Mouse (Mus musculus) right cerebral cortex, postnatal 14 days (tissue): ENCODE measurements at regions not wholly inside any gene's neighbourhood (a gene's known extent, or its start where the extent isn't known, plus 50 kb on each side); places are given as distances from the start of the nearest gene placed in this dataset.
A peak's percentile ranks its signal among the peaks of the same experiment; 100 is the strongest.

Source experiments
- DNase-seq: peaks from one replicate; pipeline ENCODE4 v3.0.0; 2022

DNA sequence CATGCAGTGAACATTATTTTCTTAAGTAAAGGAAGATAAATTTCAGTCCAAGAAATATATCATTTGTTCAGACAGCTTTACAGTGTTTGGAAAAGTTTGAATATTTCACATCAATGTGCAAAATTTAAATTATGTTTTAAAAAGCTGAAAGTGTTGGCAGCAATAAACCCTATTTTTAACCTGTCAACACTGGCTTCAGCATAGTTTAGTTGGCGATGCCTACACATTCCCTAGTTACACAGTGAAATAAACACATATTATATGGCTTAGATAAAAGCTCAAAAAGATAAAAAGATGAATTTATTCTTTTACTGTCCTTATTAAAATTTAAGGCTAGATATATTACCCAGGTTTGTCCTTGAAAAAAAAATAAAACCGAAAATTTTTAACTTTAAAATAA is 471.8 kb upstream of the Ncam2 start:
- no peak for DNase-seq

DNA sequence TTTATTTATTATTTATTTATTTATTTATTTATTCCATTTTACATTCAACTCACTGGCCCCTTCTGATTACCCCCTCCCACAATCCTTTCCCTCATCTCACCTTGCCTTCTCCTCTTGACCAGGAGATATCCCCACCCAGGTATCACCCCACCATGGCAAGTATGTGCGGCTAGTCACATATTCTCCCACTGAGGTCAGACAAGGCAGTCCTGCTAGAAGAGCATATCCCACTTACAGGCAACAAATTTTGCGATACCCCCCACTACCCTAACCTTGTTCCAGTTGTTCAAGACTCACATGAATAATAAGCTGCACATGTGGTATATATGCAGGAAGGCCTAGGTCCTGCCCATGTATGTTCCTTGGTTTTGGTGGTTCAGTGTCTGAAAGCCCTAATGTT is 427.2 kb upstream of the Ncam2 start:
- no peak for DNase-seq

DNA sequence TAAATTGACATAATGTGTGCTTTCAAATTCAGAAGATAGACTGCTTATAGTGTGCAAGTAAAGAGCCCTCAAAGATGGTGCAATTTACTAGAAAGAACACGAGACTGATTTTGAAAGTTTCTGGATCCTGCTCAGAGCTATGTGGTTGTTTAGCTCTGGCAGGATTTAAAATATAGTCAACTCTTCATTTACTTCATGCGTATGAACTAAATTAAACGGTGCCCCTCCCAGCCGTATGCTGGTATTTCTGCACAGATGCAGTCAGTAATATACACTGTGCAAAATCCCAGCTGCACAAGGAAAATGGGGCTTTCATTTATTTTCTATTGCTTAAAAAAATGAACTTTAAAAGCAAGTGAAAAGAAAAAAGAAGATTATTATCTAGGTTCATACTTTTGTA is 383.4 kb upstream of the Ncam2 start:
- peak; percentile 4 for DNase-seq

DNA sequence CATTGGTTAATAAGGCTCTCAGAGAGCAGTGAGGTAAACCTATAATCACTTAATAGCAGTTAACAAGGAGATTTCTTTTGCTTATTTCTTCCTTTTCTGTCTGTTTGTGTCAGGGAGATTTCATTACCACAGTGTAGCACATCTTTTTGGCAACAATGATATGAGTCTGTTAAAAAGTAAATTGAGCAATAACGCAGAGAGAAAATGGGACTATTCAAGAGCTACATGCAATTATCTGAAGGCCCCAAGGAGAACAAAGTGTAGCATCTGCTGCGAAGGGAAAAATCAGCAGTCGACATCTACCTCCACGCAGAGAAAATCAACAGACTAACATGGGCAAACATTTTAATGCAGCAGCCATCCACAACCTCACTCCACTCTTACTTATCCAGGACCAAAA is 366.0 kb upstream of the Ncam2 start:
- DNase-seq: no peak
